Mouse (Mus musculus): ENCODE results near the gene Apeh. TPM values are rescaled to one million over a fixed set of nuclear protein-coding genes. Genes with fewer than 3 reads are reported as not detected.
A peak's percentile ranks its signal among the peaks of the same experiment; 100 is the strongest.

Gene Apeh
- polyA plus RNA-seq, 1 experiment from 2014 or later: 46.4 TPM

DNA sequence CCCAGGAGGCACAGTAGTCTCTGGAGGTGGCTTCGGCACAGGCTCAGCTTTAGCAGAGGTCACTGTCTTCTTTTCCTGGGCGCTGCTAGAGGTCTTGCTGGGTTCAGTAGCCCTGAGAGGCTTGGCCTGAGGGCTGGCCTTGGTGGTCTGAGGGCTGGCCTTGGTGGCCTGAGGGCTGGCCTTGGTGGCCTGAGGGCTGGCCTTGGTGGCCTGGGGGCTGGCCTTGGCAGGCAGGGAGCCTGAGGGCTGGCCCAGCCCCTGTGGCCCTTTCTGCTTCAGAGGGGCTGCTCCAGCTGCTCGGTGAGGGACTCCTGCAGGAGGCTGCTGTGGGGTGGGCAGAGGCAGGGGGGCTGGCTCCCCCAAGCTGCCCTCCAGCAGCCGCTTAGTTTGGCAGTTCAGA is 22.7 kb upstream of the Apeh start:
- 61% methylated on average over 4 of the region's 4 CpGs for WGBS
- H3K4me2 ChIP-seq: no peak overlapping the region
- H3K27ac ChIP-seq: no peak overlapping the region
- no peaks in the 10 kb centered on the region for H3K36me3 ChIP-seq
- peaks cover 20% of the 10 kb centered on the region for H3K27me3 ChIP-seq
- H3K4me3 ChIP-seq: no peak overlapping the region
- no peaks in the 10 kb centered on the region for H3K9me3 ChIP-seq (replicated peaks)
- peaks cover 17% of the 10 kb centered on the region for H3K4me1 ChIP-seq (replicated peaks)
- no peak for ATAC-seq (replicated peaks; ENCODE audit: insufficient number of reproducible peaks, insufficient read depth, low FRiP score, low read depth)
- H3K9ac ChIP-seq: no peak overlapping the region

DNA sequence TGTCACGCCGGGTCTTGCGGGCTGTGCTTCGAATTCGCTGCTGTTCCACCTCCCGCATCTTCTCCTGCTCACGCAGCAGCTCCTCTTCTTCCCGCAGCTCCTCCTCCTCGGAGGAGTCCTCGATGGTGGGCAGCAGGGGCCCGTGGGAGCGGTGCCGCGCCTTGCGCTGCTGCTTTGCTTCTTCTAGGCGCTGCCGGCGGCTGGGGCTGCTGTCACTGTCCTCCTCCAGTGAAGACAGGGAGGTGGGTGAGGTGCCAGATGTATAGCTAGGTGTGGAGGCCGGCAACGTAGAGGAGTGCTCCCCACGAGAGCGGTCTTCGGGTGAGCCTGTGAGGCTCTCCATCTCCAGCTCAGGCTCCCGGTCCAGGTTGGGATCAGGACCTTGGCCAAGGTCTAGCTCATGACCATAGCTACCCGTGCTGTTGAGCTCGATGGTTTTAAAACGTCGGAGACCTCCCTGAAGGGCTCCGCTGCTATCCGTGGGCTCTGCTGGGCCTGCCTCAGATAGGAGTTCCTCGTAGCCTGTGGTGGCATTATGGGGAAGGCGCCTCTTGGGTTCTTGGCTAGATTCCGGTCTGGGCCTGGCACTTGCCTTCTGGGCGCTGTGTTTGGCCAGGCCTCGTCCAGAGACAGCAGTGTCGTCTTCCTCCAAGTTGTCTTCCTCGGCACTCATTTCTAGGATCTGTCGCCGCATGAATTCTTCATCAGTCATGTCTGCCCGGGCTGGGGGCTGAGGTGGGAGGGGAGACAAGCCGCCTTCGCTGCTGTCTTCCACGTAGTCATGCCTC is 21.1 kb upstream of the Apeh start:
- ATAC-seq (replicated peaks; ENCODE audit: insufficient number of reproducible peaks, insufficient read depth, low FRiP score, low read depth): no peak
- H3K9ac ChIP-seq: no peak overlapping the region
- no peaks in the 10 kb centered on the region for H3K36me3 ChIP-seq
- no peaks in the 10 kb centered on the region for H3K9me3 ChIP-seq (replicated peaks)
- H3K4me3 ChIP-seq: no peak overlapping the region
- H3K4me1 ChIP-seq (replicated peaks): peaks cover 22% of the 10 kb centered on the region
- H3K27me3 ChIP-seq: peaks cover 24% of the 10 kb centered on the region
- 66% methylated on average over 43 of the region's 43 CpGs for WGBS
- H3K4me2 ChIP-seq: no peak overlapping the region
- H3K27ac ChIP-seq: no peak overlapping the region

GRCm38 (mm10) chr9:108112719-108113340 is 18.4 kb upstream of the Apeh start:
- no peak overlapping the region for H3K27ac ChIP-seq
- H3K4me1 ChIP-seq (replicated peaks): peaks cover 24% of the 10 kb centered on the region
- H3K9ac ChIP-seq: no peak overlapping the region
- no peak overlapping the region for H3K4me3 ChIP-seq
- H3K9me3 ChIP-seq (replicated peaks): no peaks in the 10 kb centered on the region
- peaks cover 31% of the 10 kb centered on the region for H3K27me3 ChIP-seq
- 93% methylated on average over 18 of the region's 18 CpGs for WGBS
- ATAC-seq (replicated peaks; ENCODE audit: insufficient number of reproducible peaks, insufficient read depth, low FRiP score, low read depth): no peak
- H3K36me3 ChIP-seq: no peaks in the 10 kb centered on the region
- H3K4me2 ChIP-seq: no peak overlapping the region

GRCm38 (mm10) chr9:108111593-108112121 is 17.3 kb upstream of the Apeh start:
- ATAC-seq (replicated peaks; ENCODE audit: insufficient number of reproducible peaks, insufficient read depth, low FRiP score, low read depth): no peak
- H3K9ac ChIP-seq: peak overlapping the region; percentile 54
- H3K27me3 ChIP-seq: peaks cover 31% of the 10 kb centered on the region
- 70% methylated on average over 17 of the region's 17 CpGs for WGBS
- no peak overlapping the region; the same call in 1 of the 2 replicates for H3K27ac ChIP-seq
- H3K4me3 ChIP-seq: peak overlapping the region; percentile 43
- H3K9me3 ChIP-seq (replicated peaks): no peaks in the 10 kb centered on the region
- H3K36me3 ChIP-seq: no peaks in the 10 kb centered on the region
- peak overlapping the region; percentile 69 for H3K4me2 ChIP-seq
- peaks cover 24% of the 10 kb centered on the region for H3K4me1 ChIP-seq (replicated peaks)

DNA sequence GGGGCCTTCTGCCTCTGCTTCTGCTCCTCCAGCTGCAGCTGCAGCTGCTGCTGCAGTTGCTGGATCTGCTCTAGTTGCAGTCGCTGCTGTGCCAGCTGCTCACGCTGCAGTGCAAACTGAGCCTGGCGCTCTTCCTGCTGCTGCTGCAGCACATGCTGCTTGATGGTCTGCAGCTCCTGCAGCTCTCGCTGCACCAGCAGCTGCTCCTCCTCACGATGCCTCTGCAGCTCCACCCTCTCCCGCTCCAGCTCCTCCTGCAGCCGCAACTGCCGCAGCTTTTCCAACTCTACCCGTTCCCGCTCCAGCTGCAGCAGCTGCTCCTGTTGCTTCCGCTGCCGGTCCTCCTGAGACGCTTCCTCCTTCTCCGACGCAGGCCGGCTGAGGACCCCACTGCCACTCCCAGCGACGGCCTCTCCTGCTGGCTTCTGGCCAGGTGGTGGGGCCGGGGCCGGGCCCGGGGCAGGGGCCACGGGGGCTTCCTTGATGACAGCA is 16.7 kb upstream of the Apeh start:
- Histone ChIP-seq H3K4me2 (peak overlapping the region; percentile 69), H3K9me3 (replicated peaks) (no peaks in the 10 kb centered on the region), H3K27me3 (peaks cover 31% of the 10 kb centered on the region), H3K9ac (peak overlapping the region; percentile 54), H3K4me1 (replicated peaks) (peaks cover 24% of the 10 kb centered on the region), H3K27ac (no peak overlapping the region; the same call in 1 of the 2 replicates), H3K4me3 (peak overlapping the region; percentile 43), H3K36me3 (no peaks in the 10 kb centered on the region)
- WGBS: 9% methylated on average over 22 of the region's 22 CpGs
- no peak; the same call in 1 of the 2 replicates for ATAC-seq (replicated peaks; ENCODE audit: insufficient number of reproducible peaks, insufficient read depth, low FRiP score, low read depth)

DNA sequence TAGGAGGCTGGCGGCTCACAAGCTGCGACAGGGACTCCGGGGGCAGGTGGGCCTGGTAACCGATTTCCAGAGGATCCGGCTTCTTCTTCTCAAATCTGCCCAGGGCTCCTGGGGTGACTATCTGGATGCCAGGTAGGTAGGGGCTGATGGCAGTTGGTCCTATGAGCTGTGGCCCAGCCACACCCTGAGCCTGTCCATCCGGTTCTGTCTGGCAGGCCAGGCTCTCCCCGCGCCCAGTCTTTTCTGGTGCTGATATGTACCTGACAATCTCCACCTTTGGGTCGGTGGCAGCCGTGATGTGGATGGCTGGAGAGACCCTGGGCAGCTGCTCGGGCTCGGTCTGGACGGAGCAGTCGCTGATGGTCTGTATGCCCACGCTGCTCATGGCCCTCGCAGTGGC is 15.8 kb upstream of the Apeh start:
- H3K4me1 ChIP-seq (replicated peaks): peaks cover 27% of the 10 kb centered on the region
- no peaks in the 10 kb centered on the region for H3K9me3 ChIP-seq (replicated peaks)
- H3K27me3 ChIP-seq: peaks cover 22% of the 10 kb centered on the region
- H3K4me2 ChIP-seq: peak overlapping the region; percentile 69; the same call in 1 of the 2 replicates
- H3K4me3 ChIP-seq: no peak overlapping the region
- no peak overlapping the region for H3K27ac ChIP-seq
- ATAC-seq (replicated peaks; ENCODE audit: insufficient number of reproducible peaks, insufficient read depth, low FRiP score, low read depth): no peak
- H3K9ac ChIP-seq: no peak overlapping the region
- H3K36me3 ChIP-seq: no peaks in the 10 kb centered on the region
- 75% methylated on average over 16 of the region's 16 CpGs for WGBS

GRCm38 (mm10) chr9:108107867-108108266 is 13.5 kb upstream of the Apeh start:
- Histone ChIP-seq H3K4me3 (no peak overlapping the region), H3K9ac (no peak overlapping the region), H3K9me3 (replicated peaks) (no peaks in the 10 kb centered on the region), H3K4me2 (no peak overlapping the region), H3K36me3 (no peaks in the 10 kb centered on the region), H3K27me3 (peaks cover 11% of the 10 kb centered on the region), H3K4me1 (replicated peaks) (peaks cover 34% of the 10 kb centered on the region), H3K27ac (no peak overlapping the region)
- WGBS: 91% methylated on average over 16 of the region's 16 CpGs
- ATAC-seq (replicated peaks; ENCODE audit: insufficient number of reproducible peaks, insufficient read depth, low FRiP score, low read depth): no peak

DNA sequence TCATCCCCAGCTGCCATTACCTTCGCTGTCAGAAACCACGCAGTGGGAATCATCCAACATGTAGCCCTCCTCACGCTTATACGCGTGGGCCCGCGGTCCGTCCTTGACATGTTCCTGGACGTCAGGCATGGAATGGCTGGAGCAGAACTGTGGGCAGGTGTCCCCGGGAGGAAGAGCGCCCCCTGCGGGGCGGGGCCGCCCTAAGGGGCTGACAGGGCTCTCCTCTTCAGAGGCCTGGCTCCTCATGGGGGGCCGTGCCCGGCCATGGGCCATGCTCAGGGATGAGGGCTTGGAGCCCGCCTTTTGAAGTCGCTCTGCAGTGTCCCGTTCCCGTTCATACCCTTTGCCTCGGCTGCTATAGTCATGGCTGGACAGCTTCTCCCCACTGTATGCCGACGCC is 11.7 kb upstream of the Apeh start:
- Histone ChIP-seq H3K27me3 (peaks cover 11% of the 10 kb centered on the region), H3K9ac (no peak overlapping the region), H3K4me3 (no peak overlapping the region), H3K27ac (no peak overlapping the region), H3K4me2 (no peak overlapping the region), H3K36me3 (no peaks in the 10 kb centered on the region), H3K4me1 (replicated peaks) (peaks cover 30% of the 10 kb centered on the region), H3K9me3 (replicated peaks) (no peaks in the 10 kb centered on the region)
- 90% methylated on average over 23 of the region's 23 CpGs for WGBS
- ATAC-seq (replicated peaks; ENCODE audit: insufficient number of reproducible peaks, insufficient read depth, low FRiP score, low read depth): no peak

- no peaks in the 10 kb centered on the region for H3K36me3 ChIP-seq
- peaks cover 8% of the 10 kb centered on the region for H3K27me3 ChIP-seq
- peak overlapping the region; percentile 17; the same call in 1 of the 2 replicates for H3K4me3 ChIP-seq
- WGBS: 79% methylated on average over 12 of the region's 12 CpGs
- ATAC-seq (replicated peaks; ENCODE audit: insufficient number of reproducible peaks, insufficient read depth, low FRiP score, low read depth): no peak
- no peak overlapping the region for H3K4me2 ChIP-seq
- H3K27ac ChIP-seq: no peak overlapping the region
- H3K9me3 ChIP-seq (replicated peaks): no peaks in the 10 kb centered on the region
- peaks cover 24% of the 10 kb centered on the region for H3K4me1 ChIP-seq (replicated peaks)
- 0 out of 2 replicates have a peak overlapping the region, but pooled peaks have one; percentile 27 for H3K9ac ChIP-seq
Measured at GRCm38 (mm10) chr9:108105549-108105863, 11.1 kb upstream of the Apeh start.

- peak overlapping the region; percentile 21 for H3K4me2 ChIP-seq
- 0 out of 2 replicates have a peak overlapping the region, but pooled peaks have one; percentile 27 for H3K9ac ChIP-seq
- H3K27me3 ChIP-seq: peaks cover 4% of the 10 kb centered on the region
- WGBS: 49% methylated on average over 31 of the region's 31 CpGs
- no peaks in the 10 kb centered on the region for H3K36me3 ChIP-seq
- peak overlapping the region; percentile 17; the same call in 1 of the 2 replicates for H3K4me3 ChIP-seq
- H3K9me3 ChIP-seq (replicated peaks): no peaks in the 10 kb centered on the region
- peak; percentile 50; the same call in 1 of the 2 replicates for ATAC-seq (replicated peaks; ENCODE audit: insufficient number of reproducible peaks, insufficient read depth, low FRiP score, low read depth)
- H3K27ac ChIP-seq: no peak overlapping the region; the same call in 1 of the 2 replicates
- peaks cover 20% of the 10 kb centered on the region for H3K4me1 ChIP-seq (replicated peaks)
Measured at GRCm38 (mm10) chr9:108104766-108105548, 10.6 kb upstream of the Apeh start.

DNA sequence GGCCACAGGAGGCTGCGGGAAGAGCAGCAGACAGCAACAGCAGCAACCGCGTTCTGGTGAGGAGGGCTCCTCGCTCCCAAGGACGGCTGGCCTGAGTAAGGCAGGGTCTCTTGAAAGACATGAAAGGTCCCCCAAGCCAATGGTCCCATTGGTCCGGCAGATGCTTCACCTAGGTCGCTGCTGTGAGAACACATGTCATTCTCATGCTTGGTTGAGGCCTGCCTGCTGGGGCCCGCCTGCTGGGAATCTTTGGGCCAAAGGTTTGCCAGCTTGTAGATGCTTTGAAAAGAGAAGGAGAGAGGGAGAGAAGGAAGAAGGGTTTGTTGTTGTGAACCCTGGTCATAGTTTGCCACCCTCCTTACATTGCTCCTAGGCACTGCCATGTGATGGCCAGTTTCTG is 5.2 kb upstream of the Apeh start:
- 86% methylated on average over 8 of the region's 8 CpGs for WGBS
- no peak overlapping the region for H3K9ac ChIP-seq
- H3K4me1 ChIP-seq (replicated peaks): peaks cover 24% of the 10 kb centered on the region
- no peaks in the 10 kb centered on the region for H3K9me3 ChIP-seq (replicated peaks)
- H3K27ac ChIP-seq: no peak overlapping the region
- H3K36me3 ChIP-seq: no peaks in the 10 kb centered on the region
- ATAC-seq (replicated peaks; ENCODE audit: insufficient number of reproducible peaks, insufficient read depth, low FRiP score, low read depth): no peak
- H3K4me3 ChIP-seq: no peak overlapping the region
- no peaks in the 10 kb centered on the region for H3K27me3 ChIP-seq
- no peak overlapping the region for H3K4me2 ChIP-seq

All from heart, embryonic 15.5 days (tissue).